In genomic region chr4:149172083-149172482, GRCm38 (mm10) we compare ENCODE assay signal across 9 mouse cellular contexts. TPM values are rescaled to one million over a fixed set of nuclear protein-coding genes. Genes with fewer than 3 reads are reported as not detected.
DNase-seq lines count a peak whose midpoint lies in the region; ATAC-seq lines count a peak whose summit lies in the region.
"Had no signal": no experiment of that assay in that cellular context is flagged by ENCODE, and none has a peak within 500 bp of the region (broad histone marks: within the 10 kb centered on the region; RNA-seq: fewer than 3 reads in every experiment).

No protein-coding gene starts in this region.

- H3K27me3 ChIP-seq in hindbrain, embryonic 10.5 days (ENCODE audit: insufficient read depth, poor library complexity, severe bottlenecking): no peaks in the 10 kb centered on the region
- no peaks in the 10 kb centered on the region for H3K27me3 ChIP-seq in hindbrain, embryonic 11.5 days (ENCODE audit: control insufficient read depth, insufficient read depth, low read length)
- H3K27me3 ChIP-seq in embryonic facial prominence, embryonic 10.5 days (replicated peaks; ENCODE audit: low read depth, poor library complexity, severe bottlenecking): no peaks in the 10 kb centered on the region

- H3K36me3 ChIP-seq in hindbrain, embryonic 10.5 days: peaks cover 19% of the 10 kb centered on the region
- H3K36me3 ChIP-seq in hindbrain, embryonic 11.5 days (ENCODE audit: control insufficient read depth, insufficient read depth, low read length): no peaks in the 10 kb centered on the region
- H3K36me3 ChIP-seq in embryonic facial prominence, embryonic 10.5 days (replicated peaks): 0 out of 2 replicates have a peak, but pooled peaks cover 4% of the 10 kb centered on the region

- no peak overlapping the region for H3K9ac ChIP-seq in hindbrain, embryonic 11.5 days (ENCODE audit: low read depth, low read length)

- 0 out of 2 replicates have a peak overlapping the region, but pooled peaks have one; percentile 57 for H3K27ac ChIP-seq in hindbrain, embryonic 10.5 days
- H3K27ac ChIP-seq in hindbrain, embryonic 11.5 days (ENCODE audit: low read depth, low read length): no peak overlapping the region
- 0 out of 2 replicates have a peak overlapping the region, but pooled peaks have one; percentile 11 for H3K27ac ChIP-seq in embryonic facial prominence, embryonic 10.5 days (replicated peaks)

- intact Hi-C loops in heart, postnatal 25 days (cut with DNase I): no loop called here

- H3K4me3 ChIP-seq in hindbrain, embryonic 10.5 days: no peak overlapping the region
- H3K4me3 ChIP-seq in hindbrain, embryonic 11.5 days (ENCODE audit: low read depth, low read length): no peak overlapping the region
- H3K4me3 ChIP-seq in embryonic facial prominence, embryonic 10.5 days: no peak overlapping the region

- peaks cover 23% of the 10 kb centered on the region for H3K4me1 ChIP-seq in hindbrain, embryonic 10.5 days (replicated peaks)
- no peaks in the 10 kb centered on the region for H3K4me1 ChIP-seq in hindbrain, embryonic 11.5 days (replicated peaks; ENCODE audit: control insufficient read depth, insufficient read depth, low read length)
- H3K4me1 ChIP-seq in embryonic facial prominence, embryonic 10.5 days: peaks cover 39% of the 10 kb centered on the region

- no peak for DNase-seq in hindbrain, embryonic 10.5 days (ENCODE audit: low spot score)
- no peak for DNase-seq in hindbrain, embryonic 11.5 days (ENCODE audit: low spot score)
- DNase-seq in embryonic facial prominence, embryonic 10.5 days (ENCODE audit: low spot score): no peak
- peak; percentile 47 for DNase-seq in heart, postnatal 25 days (ENCODE audit: low spot score)
- DNase-seq in lung, postnatal 14 days: peak; percentile 59
- no peak for DNase-seq in T-cell, adult 2 months (ENCODE audit: low spot score)
- DNase-seq in frontal cortex, postnatal 10 days (ENCODE audit: low spot score in 2 of 2): no peak

- H3K9me3 ChIP-seq in hindbrain, embryonic 10.5 days: no peaks in the 10 kb centered on the region
- H3K9me3 ChIP-seq in hindbrain, embryonic 11.5 days (ENCODE audit: control insufficient read depth, low read length): no peaks in the 10 kb centered on the region
- H3K9me3 ChIP-seq in embryonic facial prominence, embryonic 10.5 days: no peaks in the 10 kb centered on the region

- no peak overlapping the region for H3K4me2 ChIP-seq in hindbrain, embryonic 11.5 days (replicated peaks; ENCODE audit: low read depth, low read length)

- 92% methylated on average over 5 of the region's 5 CpGs for WGBS in hindbrain, embryonic 10.5 days
- 92% methylated on average over 5 of the region's 5 CpGs for WGBS in hindbrain, embryonic 11.5 days
- WGBS in embryonic facial prominence, embryonic 10.5 days: 88% methylated on average over 5 of the region's 5 CpGs

- no peak for ATAC-seq in hindbrain, embryonic 11.5 days (ENCODE audit: low FRiP score)
- ATAC-seq in activated CD4-positive, CD25-positive, alpha-beta regulatory T cell, adult 4 months: no peak

RNA-seq across cellular contexts. Expression of gene Pgd, which starts 5.5 kb away (rescaled TPM):
- polyA plus RNA-seq in hindbrain, embryonic 10.5 days (2016; fragmentation: Nextera tagmentation; extraction: Ambion mirVana): 143 and 161 TPM in 2 replicates
- polyA plus RNA-seq in hindbrain, embryonic 11.5 days (2014; fragmentation: Nextera tagmentation; extraction: Ambion mirVana): 45.5 and 49.4 TPM in 2 replicates
- polyA plus RNA-seq in embryonic facial prominence, embryonic 10.5 days (2016; fragmentation: Nextera tagmentation; extraction: Ambion mirVana): 153 and 164 TPM in 2 replicates
- total RNA-seq in heart, postnatal 25 days (2021): 10 to 100 TPM; 39.9 TPM
- polyA plus RNA-seq in activated CD4-positive, CD25-positive, alpha-beta regulatory T cell, adult 4 months (2017; shearing (Covaris generic)): 10 to 100 TPM; 44.0 to 74.8 TPM

RNA-seq across cellular contexts. Expression of gene Cenps, which starts 34.7 kb away (rescaled TPM):
- 56.0 and 61.9 TPM in 2 replicates for polyA plus RNA-seq in hindbrain, embryonic 10.5 days (2016; fragmentation: Nextera tagmentation; extraction: Ambion mirVana)
- 44.7 and 49.1 TPM in 2 replicates for polyA plus RNA-seq in hindbrain, embryonic 11.5 days (2014; fragmentation: Nextera tagmentation; extraction: Ambion mirVana)
- polyA plus RNA-seq in embryonic facial prominence, embryonic 10.5 days (2016; fragmentation: Nextera tagmentation; extraction: Ambion mirVana): 60.3 and 62.7 TPM in 2 replicates
- total RNA-seq in heart, postnatal 25 days (2021): 1 to 10 TPM; 7.8 to 8.9 TPM
- polyA plus RNA-seq in activated CD4-positive, CD25-positive, alpha-beta regulatory T cell, adult 4 months (2017; shearing (Covaris generic)): 10 to 100 TPM; 15.6 to 17.7 TPM

RNA-seq across cellular contexts. Expression of gene Cort, which starts 45.5 kb away (rescaled TPM):
- polyA plus RNA-seq in hindbrain, embryonic 10.5 days (2016; fragmentation: Nextera tagmentation; extraction: Ambion mirVana): 0.25 and 1.0 TPM in 2 replicates
- polyA plus RNA-seq in hindbrain, embryonic 11.5 days (2014; fragmentation: Nextera tagmentation; extraction: Ambion mirVana): 0.36 and 0.54 TPM in 2 replicates
- 0.54 TPM in 1 of 2 replicates, not detected in the other for polyA plus RNA-seq in embryonic facial prominence, embryonic 10.5 days (2016; fragmentation: Nextera tagmentation; extraction: Ambion mirVana)
- total RNA-seq in heart, postnatal 25 days (2021): under 1 TPM in 1 of 2 experiments, not detected in 1; 0.39 TPM
- polyA plus RNA-seq in activated CD4-positive, CD25-positive, alpha-beta regulatory T cell, adult 4 months (2017; shearing (Covaris generic)): under 1 TPM in 1 of 2 experiments, not detected in 1; 0.67 TPM
- polyA plus RNA-seq: gonadal fat pad, adult 2 months had no signal

Comparison
In these comparisons a context has a peak if more than half of its experiments do, and no peak if none do; other contexts are left out.
1. DNase-seq: peak in heart, postnatal 25 days (single experiment) and lung, postnatal 14 days (single experiment); none in hindbrain, embryonic 10.5 days (single experiment), hindbrain, embryonic 11.5 days (single experiment), embryonic facial prominence, embryonic 10.5 days (single experiment), T-cell, adult 2 months (single experiment) and frontal cortex, postnatal 10 days (0 of 2).